Mouse (Mus musculus): ENCODE results near the gene Cacna1d. TPM values are rescaled to one million over a fixed set of nuclear protein-coding genes. Genes with fewer than 3 reads are reported as not detected.

Gene Cacna1d
- polyA plus RNA-seq, 2 experiments, result 4.9 to 13.0 TPM

- no peak for ATAC-seq (ENCODE audit: low FRiP score, low read depth)
- TF ChIP-seq POLR2A (IDR thresholded peaks at IDR 0.05; ENCODE audit: borderline replicate concordance, extremely low read depth, insufficient read depth, insufficient read length), result no peak
- Histone ChIP-seq H3K9ac (ENCODE audit: low read depth, low read length, severe bottlenecking) (no peak overlapping the region), H3K27ac (replicated peaks; ENCODE audit: low read depth, low read length) (no peak overlapping the region), H3K4me3 (replicated peaks; ENCODE audit: low read length) (no peak overlapping the region), H3K4me1 (ENCODE audit: control insufficient read depth, insufficient read depth, low read length) (peaks cover 7% of the 10 kb centered on the region; the same call in 1 of the 2 replicates), H3K27me3 (ENCODE audit: control insufficient read depth, insufficient read depth, low read length) (no peaks in the 10 kb centered on the region), H3K36me3 (ENCODE audit: control insufficient read depth, insufficient read depth, low read length) (no peaks in the 10 kb centered on the region), H3K9me3 (ENCODE audit: control insufficient read depth, low read length) (no peaks in the 10 kb centered on the region), H3K4me2 (replicated peaks; ENCODE audit: low read depth, low read length, severe bottlenecking) (no peak overlapping the region)
- WGBS, result 92% methylated on average over 5 of the region's 5 CpGs
- no peak for DNase-seq (ENCODE audit: low spot score)
Measured at GRCm38 (mm10) chr14:30251351-30251750, 239.9 kb downstream of the Cacna1d start.

- WGBS, result 83% methylated on average over 4 of the region's 4 CpGs
- Histone ChIP-seq H3K4me3 (replicated peaks; ENCODE audit: low read length) (no peak overlapping the region), H3K9ac (ENCODE audit: low read depth, low read length, severe bottlenecking) (no peak overlapping the region), H3K27me3 (ENCODE audit: control insufficient read depth, insufficient read depth, low read length) (no peaks in the 10 kb centered on the region), H3K9me3 (ENCODE audit: control insufficient read depth, low read length) (no peaks in the 10 kb centered on the region), H3K36me3 (ENCODE audit: control insufficient read depth, insufficient read depth, low read length) (no peaks in the 10 kb centered on the region), H3K4me2 (replicated peaks; ENCODE audit: low read depth, low read length, severe bottlenecking) (no peak overlapping the region), H3K27ac (replicated peaks; ENCODE audit: low read depth, low read length) (no peak overlapping the region), H3K4me1 (ENCODE audit: control insufficient read depth, insufficient read depth, low read length) (no peaks in the 10 kb centered on the region)
- ATAC-seq (ENCODE audit: low FRiP score, low read depth) (no peak), DNase-seq (ENCODE audit: low spot score) (no peak)
- TF ChIP-seq POLR2A (IDR thresholded peaks at IDR 0.05; ENCODE audit: borderline replicate concordance, extremely low read depth, insufficient read depth, insufficient read length), result no peak
Measured at GRCm38 (mm10) chr14:30249591-30249990, 241.7 kb downstream of the Cacna1d start.

- Histone ChIP-seq H3K9me3 (ENCODE audit: control insufficient read depth, low read length) (no peaks in the 10 kb centered on the region), H3K9ac (ENCODE audit: low read depth, low read length, severe bottlenecking) (no peak overlapping the region), H3K4me3 (replicated peaks; ENCODE audit: low read length) (no peak overlapping the region), H3K4me2 (replicated peaks; ENCODE audit: low read depth, low read length, severe bottlenecking) (no peak overlapping the region), H3K27me3 (ENCODE audit: control insufficient read depth, insufficient read depth, low read length) (no peaks in the 10 kb centered on the region), H3K36me3 (ENCODE audit: control insufficient read depth, insufficient read depth, low read length) (no peaks in the 10 kb centered on the region), H3K27ac (replicated peaks; ENCODE audit: low read depth, low read length) (no peak overlapping the region), H3K4me1 (ENCODE audit: control insufficient read depth, insufficient read depth, low read length) (no peaks in the 10 kb centered on the region)
- 68% methylated on average over 4 of the region's 4 CpGs for WGBS
- ATAC-seq (ENCODE audit: low FRiP score, low read depth), result no peak
- no peak for DNase-seq (ENCODE audit: low spot score)
- TF ChIP-seq POLR2A (IDR thresholded peaks at IDR 0.05; ENCODE audit: borderline replicate concordance, extremely low read depth, insufficient read depth, insufficient read length), result no peak
Measured at GRCm38 (mm10) chr14:30248811-30249210, 242.4 kb downstream of the Cacna1d start.

DNA sequence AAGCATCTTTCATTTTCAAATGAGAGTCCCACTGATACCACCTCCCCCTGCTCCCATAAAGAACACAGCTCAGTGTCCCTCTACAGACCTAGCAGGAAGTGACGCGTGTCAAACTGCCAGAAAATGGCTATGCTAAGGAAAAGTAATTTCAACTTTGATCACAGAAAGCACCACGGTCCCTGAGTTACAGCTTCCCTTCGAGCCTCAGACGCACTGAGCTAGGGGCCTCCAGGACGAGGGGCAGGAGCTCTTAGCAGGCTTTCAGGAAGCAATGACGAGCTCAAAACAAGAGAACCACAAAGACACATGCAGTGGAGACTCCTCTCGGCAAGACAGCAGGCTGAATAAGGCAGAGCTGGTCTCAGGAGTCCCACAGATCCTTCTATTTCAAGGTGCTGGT is 243.1 kb downstream of the Cacna1d start:
- DNase-seq (ENCODE audit: low spot score), result no peak
- Histone ChIP-seq H3K27ac (replicated peaks; ENCODE audit: low read depth, low read length) (no peak overlapping the region), H3K4me3 (replicated peaks; ENCODE audit: low read length) (no peak overlapping the region), H3K4me1 (ENCODE audit: control insufficient read depth, insufficient read depth, low read length) (no peaks in the 10 kb centered on the region), H3K27me3 (ENCODE audit: control insufficient read depth, insufficient read depth, low read length) (no peaks in the 10 kb centered on the region), H3K36me3 (ENCODE audit: control insufficient read depth, insufficient read depth, low read length) (no peaks in the 10 kb centered on the region), H3K9ac (ENCODE audit: low read depth, low read length, severe bottlenecking) (no peak overlapping the region), H3K4me2 (replicated peaks; ENCODE audit: low read depth, low read length, severe bottlenecking) (no peak overlapping the region), H3K9me3 (ENCODE audit: control insufficient read depth, low read length) (no peaks in the 10 kb centered on the region)
- ATAC-seq (ENCODE audit: low FRiP score, low read depth), result no peak
- TF ChIP-seq POLR2A (IDR thresholded peaks at IDR 0.05; ENCODE audit: borderline replicate concordance, extremely low read depth, insufficient read depth, insufficient read length), result no peak
- 57% methylated on average over 8 of the region's 8 CpGs for WGBS

GRCm38 (mm10) chr14:30247606-30248005 is 243.6 kb downstream of the Cacna1d start:
- H3K27me3 ChIP-seq (ENCODE audit: control insufficient read depth, insufficient read depth, low read length), result no peaks in the 10 kb centered on the region
- ATAC-seq (ENCODE audit: low FRiP score, low read depth) (no peak), DNase-seq (ENCODE audit: low spot score) (no peak)
- no peak overlapping the region for H3K27ac ChIP-seq (replicated peaks; ENCODE audit: low read depth, low read length)
- H3K4me1 ChIP-seq (ENCODE audit: control insufficient read depth, insufficient read depth, low read length), result no peaks in the 10 kb centered on the region
- no peak overlapping the region for H3K4me2 ChIP-seq (replicated peaks; ENCODE audit: low read depth, low read length, severe bottlenecking)
- TF ChIP-seq POLR2A (IDR thresholded peaks at IDR 0.05; ENCODE audit: borderline replicate concordance, extremely low read depth, insufficient read depth, insufficient read length), result no peak
- WGBS, result 77% methylated on average over 4 of the region's 4 CpGs
- no peaks in the 10 kb centered on the region for H3K36me3 ChIP-seq (ENCODE audit: control insufficient read depth, insufficient read depth, low read length)
- H3K9ac ChIP-seq (ENCODE audit: low read depth, low read length, severe bottlenecking), result no peak overlapping the region
- no peak overlapping the region for H3K4me3 ChIP-seq (replicated peaks; ENCODE audit: low read length)
- H3K9me3 ChIP-seq (ENCODE audit: control insufficient read depth, low read length), result no peaks in the 10 kb centered on the region

DNA sequence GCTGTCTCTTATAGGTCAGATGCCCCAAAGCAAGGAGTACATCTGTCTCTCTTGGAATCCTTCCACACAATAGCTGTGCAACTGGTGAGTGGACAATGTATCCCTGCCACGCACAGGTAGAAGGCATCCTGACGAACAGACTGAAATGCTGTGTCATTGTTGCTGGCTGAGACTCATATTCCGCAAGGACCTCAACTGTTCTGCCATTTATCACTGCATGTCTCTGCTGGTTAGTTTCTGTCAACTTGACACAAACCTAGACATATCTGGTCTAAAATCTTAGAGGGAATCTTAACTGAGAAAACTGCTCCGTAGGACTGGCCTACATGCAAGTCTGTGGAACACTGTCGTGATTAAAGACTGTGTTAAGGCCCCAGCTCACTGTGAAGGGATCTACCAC is 246.5 kb downstream of the Cacna1d start:
- H3K4me2 ChIP-seq (replicated peaks; ENCODE audit: low read depth, low read length, severe bottlenecking), result no peak overlapping the region
- no peaks in the 10 kb centered on the region for H3K27me3 ChIP-seq (ENCODE audit: control insufficient read depth, insufficient read depth, low read length)
- H3K4me3 ChIP-seq (replicated peaks; ENCODE audit: low read length), result no peak overlapping the region
- DNase-seq (ENCODE audit: low spot score), result no peak
- 91% methylated on average over 5 of the region's 5 CpGs for WGBS
- no peaks in the 10 kb centered on the region for H3K9me3 ChIP-seq (ENCODE audit: control insufficient read depth, low read length)
- no peaks in the 10 kb centered on the region for H3K4me1 ChIP-seq (ENCODE audit: control insufficient read depth, insufficient read depth, low read length)
- no peak overlapping the region for H3K27ac ChIP-seq (replicated peaks; ENCODE audit: low read depth, low read length)
- no peak for ATAC-seq (ENCODE audit: low FRiP score, low read depth)
- no peaks in the 10 kb centered on the region for H3K36me3 ChIP-seq (ENCODE audit: control insufficient read depth, insufficient read depth, low read length)
- no peak overlapping the region for H3K9ac ChIP-seq (ENCODE audit: low read depth, low read length, severe bottlenecking)
- TF ChIP-seq POLR2A (IDR thresholded peaks at IDR 0.05; ENCODE audit: borderline replicate concordance, extremely low read depth, insufficient read depth, insufficient read length), result no peak

Data from limb, embryonic 14.5 days (tissue).